In genomic region chr2:153090551-153091165, GRCm38 (mm10) we compare ENCODE assay signal across 9 mouse cellular contexts. TPM values are rescaled to one million over a fixed set of nuclear protein-coding genes. Genes with fewer than 3 reads are reported as not detected.
DNase-seq lines count a peak whose midpoint lies in the region; ATAC-seq and TF ChIP-seq lines count a peak whose summit lies in the region.
"Had no signal": no experiment of that assay in that cellular context is flagged by ENCODE, and none has a peak within 500 bp of the region (broad histone marks: within the 10 kb centered on the region; RNA-seq: fewer than 3 reads in every experiment).

No protein-coding gene starts in this region.

- no peaks in the 10 kb centered on the region for H3K9me3 ChIP-seq in E14TG2a.4 (ENCODE audit: low read length)

- no peaks in the 10 kb centered on the region for H3K27me3 ChIP-seq in E14TG2a.4 (ENCODE audit: insufficient read depth, low read length)

- H3K36me3 ChIP-seq in E14TG2a.4 (ENCODE audit: insufficient read depth, low read length): no peaks in the 10 kb centered on the region

- peaks cover 31% of the 10 kb centered on the region for H3K4me1 ChIP-seq in E14TG2a.4 (replicated peaks; ENCODE audit: low read depth, low read length)

- peak; percentile 12 for DNase-seq in gastrocnemius, postnatal 14 days
- no peak for DNase-seq in gastrocnemius, postnatal 10 days
- DNase-seq in liver: peak; percentile 48
- DNase-seq in cerebellum, postnatal 25 days: no peak
- DNase-seq in left cerebral cortex, adult 9 months (ENCODE audit: low spot score in 2 of 2): no peak
- DNase-seq in layer of hippocampus, adult 18-20 months (ENCODE audit: low spot score in 2 of 2): no peak

- no peak for TF ChIP-seq CTCF in E14TG2a.4 (conservative IDR thresholded peaks at IDR 0.05; ENCODE audit: low read length)

- H3K4me3 ChIP-seq in E14TG2a.4 (replicated peaks; ENCODE audit: low read length): 0 out of 2 replicates have a peak overlapping the region, but pooled peaks have one; percentile 13

- ATAC-seq in megakaryocyte-erythroid progenitor cell, adult 5-6 weeks (replicated peaks; ENCODE audit: low FRiP score, low TSS enrichment, poor library complexity, severe bottlenecking): peak; percentile 44; the same call in 1 of the 2 replicates
- ATAC-seq: inflammation-experienced regulatory T-cells, adult 6 months had no signal

- intact Hi-C loops in gastrocnemius, postnatal 14 days (cut with DNase I; ENCODE audit: low total_unique reads): no loop called here

RNA-seq across cellular contexts. Expression of gene Hck, which starts 17.6 kb away (rescaled TPM):
- under 1 TPM; 0.60 to 0.76 TPM for total RNA-seq in gastrocnemius, postnatal 14 days (2021)
- total RNA-seq in gastrocnemius, postnatal 10 days (2021): 1 to 10 TPM in 1 of 2 experiments, under 1 TPM in 1; 0.85 to 2.3 TPM
- 2.2 TPM in 1 of 2 replicates, not detected in the other for total RNA-seq in megakaryocyte-erythroid progenitor cell, adult 5-6 weeks (2014; fragmentation: Nextera tagmentation)
- 0.23 and 3.3 TPM in 2 replicates for total RNA-seq in megakaryocyte-erythroid progenitor cell, adult 5-6 weeks (2017)
- total RNA-seq in layer of hippocampus, adult 18-20 months (2021): 1 to 10 TPM; 1.5 to 2.0 TPM

RNA-seq across cellular contexts. Expression of gene Ccm2l, which starts 24.9 kb away (rescaled TPM):
- total RNA-seq in gastrocnemius, postnatal 14 days (2021): 1 to 10 TPM; 5.9 to 9.1 TPM
- 10 to 100 TPM in 1 of 2 experiments, 1 to 10 TPM in 1; 7.6 to 12.6 TPM for total RNA-seq in gastrocnemius, postnatal 10 days (2021)
- total RNA-seq in megakaryocyte-erythroid progenitor cell, adult 5-6 weeks (2014; fragmentation: Nextera tagmentation): not detected in 2 replicates
- not detected in 2 replicates for total RNA-seq in megakaryocyte-erythroid progenitor cell, adult 5-6 weeks (2017)
- 1 to 10 TPM; 2.2 to 3.1 TPM for total RNA-seq in layer of hippocampus, adult 18-20 months (2021)

RNA-seq across cellular contexts. Expression of gene Xkr7, which starts 59.0 kb away (rescaled TPM):
- total RNA-seq in gastrocnemius, postnatal 14 days (2021): under 1 TPM in 1 of 2 experiments, not detected in 1; 0.37 TPM
- total RNA-seq in gastrocnemius, postnatal 10 days (2021): under 1 TPM; 0.41 to 0.42 TPM
- total RNA-seq in megakaryocyte-erythroid progenitor cell, adult 5-6 weeks (2014; fragmentation: Nextera tagmentation): not detected in 2 replicates
- total RNA-seq in megakaryocyte-erythroid progenitor cell, adult 5-6 weeks (2017): not detected in 2 replicates
- 1 to 10 TPM; 1.4 to 2.5 TPM for total RNA-seq in layer of hippocampus, adult 18-20 months (2021)

Comparison
In these comparisons a context has a peak if more than half of its experiments do, and no peak if none do; other contexts are left out.
1. DNase-seq: peak in gastrocnemius, postnatal 14 days (single experiment) and liver (single experiment); none in gastrocnemius, postnatal 10 days (single experiment), cerebellum, postnatal 25 days (0 of 2), left cerebral cortex, adult 9 months (0 of 2) and layer of hippocampus, adult 18-20 months (0 of 2).